ENCODE assay signal across 8 mouse cellular contexts in genomic region chr7:79309247-79310190, GRCm38 (mm10). TPM values are rescaled to one million over a fixed set of nuclear protein-coding genes. Genes with fewer than 3 reads are reported as not detected.
A peak's percentile ranks its signal among the peaks of the same experiment; 100 is the strongest.
DNase-seq lines count a peak whose midpoint lies in the region; ATAC-seq lines count a peak whose summit lies in the region.

No protein-coding gene starts in this region.

- no peaks in the 10 kb centered on the region for H3K27me3 ChIP-seq in liver, embryonic 12.5 days (replicated peaks)

- no peak overlapping the region for H3K4me2 ChIP-seq in liver, embryonic 12.5 days

- peak; percentile 54 for DNase-seq in embryo, embryonic 10 days (ENCODE audit: low spot score)
- DNase-seq in embryo, embryonic 9.5 days (ENCODE audit: extremely low spot score), result no peak
- peak; percentile 50 for DNase-seq in embryo, embryonic 10.5 days (ENCODE audit: low spot score)
- peak; percentile 50 to 57 for DNase-seq in heart, postnatal 10 days
- peak; percentile 29 for DNase-seq in retina, adult 2 months (ENCODE audit: low read depth, low spot score)
- no peak for DNase-seq in layer of hippocampus, adult 9-11 months
- no peak for DNase-seq in ovary, adult 18-20 months (ENCODE audit: low spot score)

- no peaks in the 10 kb centered on the region for H3K9me3 ChIP-seq in liver, embryonic 12.5 days (replicated peaks)

- ATAC-seq in liver, embryonic 12.5 days, result no peak

- no peak overlapping the region for H3K4me3 ChIP-seq in liver, embryonic 12.5 days

- peak overlapping the region; percentile 63 for H3K27ac ChIP-seq in liver, embryonic 12.5 days

- H3K9ac ChIP-seq in liver, embryonic 12.5 days, result no peak overlapping the region

- WGBS in liver, embryonic 12.5 days (ENCODE audit: insufficient replicate concordance), result 52% methylated on average over 19 of the region's 19 CpGs

- intact Hi-C loops in heart, postnatal 10 days (cut with DNase I), result loop anchor here (2.0 kb wide), 1 partner anchor 35 kb away; no protein-coding TSS in a partner anchor

- H3K4me1 ChIP-seq in liver, embryonic 12.5 days, result peaks cover 85% of the 10 kb centered on the region

- H3K36me3 ChIP-seq in liver, embryonic 12.5 days, result peaks cover 10% of the 10 kb centered on the region

RNA-seq across cellular contexts. Expression of gene Abhd2, which starts 36.5 kb away (rescaled TPM):
- total RNA-seq in heart, postnatal 10 days (2021), result 10 to 100 TPM; 40.0 to 45.2 TPM
- 9.6 and 10.5 TPM in 2 replicates for polyA plus RNA-seq in liver, embryonic 12.5 days (2016; fragmentation: Nextera tagmentation; extraction: Ambion mirVana)

Comparison
In these comparisons a context has a peak if more than half of its experiments do, and no peak if none do; other contexts are left out.
1. DNase-seq: peak in embryo, embryonic 10 days (single experiment), embryo, embryonic 10.5 days (single experiment), heart, postnatal 10 days (2 of 2) and retina, adult 2 months (single experiment); none in embryo, embryonic 9.5 days (single experiment), layer of hippocampus, adult 9-11 months (single experiment) and ovary, adult 18-20 months (single experiment).